Mouse (Mus musculus): Measurements from ENCODE around the gene 6430571L13Rik.
"Not testable (repeated sequence)": the region's sequence is repeated elsewhere in the genome, so short reads cannot be mapped to it uniquely, and the experiment has no call there.

The 6430571L13Rik gene

DNA sequence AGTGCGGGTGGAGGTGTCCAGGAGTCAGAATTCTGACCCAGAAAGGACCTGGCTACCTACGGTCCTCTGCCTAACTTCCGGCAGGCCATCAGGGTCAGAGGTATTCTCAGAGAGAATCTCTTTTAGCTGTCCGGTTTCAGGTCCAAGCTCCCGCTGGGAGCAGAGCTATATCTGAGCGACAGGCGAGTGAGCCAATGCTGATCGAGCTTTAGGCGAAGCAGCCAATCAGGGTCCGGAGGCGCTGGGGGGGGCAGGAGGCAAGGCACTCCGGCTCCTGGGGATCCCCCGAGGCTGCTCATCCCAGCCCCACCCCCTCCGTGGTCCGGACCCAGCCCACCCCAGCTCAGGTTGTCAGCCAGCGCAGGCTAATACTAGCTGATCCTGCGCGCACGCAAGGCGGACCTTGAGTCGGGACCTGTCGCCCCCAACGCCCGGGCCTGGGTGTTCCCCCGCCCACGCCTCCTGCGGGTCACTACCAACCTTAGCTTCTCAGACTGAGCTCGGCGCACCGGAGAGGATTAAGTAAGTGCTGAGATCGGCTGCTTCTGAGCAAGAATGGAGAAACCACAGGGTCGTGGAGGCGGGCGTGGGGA lies at the start of gene 6430571L13Rik:
Gene 6430571L13Rik (plus strand): TSS at position 336 of the 593 bp plus-strand sequence.
- peak; percentile 88 for DNase-seq (ENCODE audit: low spot score)

DNA sequence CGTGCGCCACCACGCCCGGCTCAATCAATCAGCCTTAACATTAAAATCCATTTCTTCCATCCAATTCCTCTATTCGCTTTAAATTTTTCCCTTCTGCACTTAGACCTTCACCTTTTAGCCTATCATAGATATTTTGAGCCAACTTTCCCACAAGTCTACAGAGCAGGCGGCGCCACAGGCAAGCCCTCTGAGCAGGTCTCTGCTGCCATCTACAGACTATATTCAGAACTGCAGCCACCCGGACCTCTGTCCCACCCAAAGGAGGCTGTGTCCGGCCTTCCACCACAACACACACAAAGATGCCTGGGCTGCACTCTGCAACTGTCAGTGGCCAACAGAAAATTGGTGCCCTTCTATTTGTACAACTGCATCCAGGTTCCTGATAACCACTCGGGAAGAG lies 49.5 kb upstream of the 6430571L13Rik start:
- DNase-seq (ENCODE audit: low spot score) = peak; percentile 67

- DNase-seq (ENCODE audit: low spot score) = peak; percentile 35
These were observed 46.2 kb upstream of the 6430571L13Rik start for GRCm38 (mm10) chr9:107294249-107294648.

DNA sequence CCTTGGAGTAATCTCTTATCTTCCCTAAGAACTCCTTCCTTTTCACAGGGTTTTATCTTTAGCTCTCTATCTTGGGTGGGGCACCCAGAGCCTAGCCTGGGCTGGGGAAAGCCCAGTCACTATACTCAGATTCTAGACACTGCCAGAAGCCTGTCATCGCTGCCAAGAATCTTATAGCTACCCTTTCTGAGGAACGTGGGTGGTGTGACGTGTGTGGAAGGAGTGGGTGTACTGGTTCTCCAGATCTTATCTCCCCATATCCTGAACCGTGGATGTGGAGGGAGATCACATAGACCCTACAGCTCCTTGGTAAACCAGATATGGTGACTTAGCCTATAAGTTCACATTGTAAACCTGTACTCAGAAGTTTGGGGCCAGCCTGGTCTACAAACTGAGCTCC lies 44.8 kb upstream of the 6430571L13Rik start:
- DNase-seq (ENCODE audit: low spot score) = no peak

GRCm38 (mm10) chr9:107296016-107296040 lies 44.6 kb upstream of the 6430571L13Rik start, which contains the start of gene Cish:
Gene Cish, plus strand, starts transcription at chr9:107296026.
- DNase-seq (ENCODE audit: low spot score) = no peak

GRCm38 (mm10) chr9:107296041-107296440 lies 44.4 kb upstream of the 6430571L13Rik start:
- no peak for DNase-seq (ENCODE audit: low spot score)

DNA sequence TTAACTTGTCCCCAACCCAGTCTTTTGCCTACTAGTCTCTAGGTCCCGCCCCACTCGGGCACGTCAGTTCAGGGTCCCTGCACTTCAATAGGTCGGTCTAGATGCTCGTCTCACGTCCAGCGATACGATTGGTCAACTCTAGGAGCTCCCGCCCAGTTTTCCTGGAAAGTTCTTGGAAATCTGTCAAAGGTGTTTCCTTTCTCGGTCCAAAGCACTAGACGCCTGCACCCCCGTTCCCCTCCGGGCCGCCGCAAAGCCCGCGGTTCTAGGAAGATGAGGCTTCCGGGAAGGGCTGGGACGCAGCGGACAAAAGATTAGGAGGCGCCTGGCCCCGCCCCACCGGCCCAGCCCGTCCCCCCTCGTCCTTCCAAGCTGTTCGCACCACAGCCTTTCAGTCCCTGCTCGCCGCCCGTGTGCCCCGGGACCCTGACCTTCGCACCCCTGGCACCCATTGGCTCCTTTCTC lies 43.9 kb upstream of the 6430571L13Rik start:
- DNase-seq (ENCODE audit: low spot score) = peak; percentile 88

- DNase-seq (ENCODE audit: low spot score) = no peak
These were observed 43.3 kb upstream of the 6430571L13Rik start for GRCm38 (mm10) chr9:107297059-107297458.

DNA sequence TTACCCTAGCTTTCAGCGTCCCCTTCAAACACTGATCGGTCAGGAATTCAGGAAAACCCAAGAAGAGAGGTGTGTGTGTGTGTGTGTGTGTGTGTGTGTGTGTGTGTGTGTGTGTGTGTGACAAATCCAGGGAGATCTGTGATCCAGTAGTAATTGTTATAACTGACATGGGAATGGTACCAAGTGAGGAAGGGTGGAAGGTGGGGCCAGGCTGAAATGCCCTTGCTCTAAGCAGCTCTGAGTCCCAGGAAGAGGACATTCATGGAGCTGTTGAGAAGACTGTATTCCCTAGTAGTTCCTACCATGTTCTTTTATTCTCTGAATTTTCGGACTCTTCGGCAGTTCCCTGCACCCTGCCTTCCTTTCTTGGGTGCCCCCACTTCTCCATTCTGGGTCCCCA lies 42.7 kb upstream of the 6430571L13Rik start:
- DNase-seq (ENCODE audit: low spot score) = no peak

- DNase-seq (ENCODE audit: low spot score) = no peak
These were observed 42.2 kb upstream of the 6430571L13Rik start for GRCm38 (mm10) chr9:107298059-107298780.

GRCm38 (mm10) chr9:107298876-107299275 lies 41.5 kb upstream of the 6430571L13Rik start:
- no peak for DNase-seq (ENCODE audit: low spot score)

GRCm38 (mm10) chr9:107299783-107300182 lies 40.6 kb upstream of the 6430571L13Rik start:
- DNase-seq (ENCODE audit: low spot score) = no peak

DNA sequence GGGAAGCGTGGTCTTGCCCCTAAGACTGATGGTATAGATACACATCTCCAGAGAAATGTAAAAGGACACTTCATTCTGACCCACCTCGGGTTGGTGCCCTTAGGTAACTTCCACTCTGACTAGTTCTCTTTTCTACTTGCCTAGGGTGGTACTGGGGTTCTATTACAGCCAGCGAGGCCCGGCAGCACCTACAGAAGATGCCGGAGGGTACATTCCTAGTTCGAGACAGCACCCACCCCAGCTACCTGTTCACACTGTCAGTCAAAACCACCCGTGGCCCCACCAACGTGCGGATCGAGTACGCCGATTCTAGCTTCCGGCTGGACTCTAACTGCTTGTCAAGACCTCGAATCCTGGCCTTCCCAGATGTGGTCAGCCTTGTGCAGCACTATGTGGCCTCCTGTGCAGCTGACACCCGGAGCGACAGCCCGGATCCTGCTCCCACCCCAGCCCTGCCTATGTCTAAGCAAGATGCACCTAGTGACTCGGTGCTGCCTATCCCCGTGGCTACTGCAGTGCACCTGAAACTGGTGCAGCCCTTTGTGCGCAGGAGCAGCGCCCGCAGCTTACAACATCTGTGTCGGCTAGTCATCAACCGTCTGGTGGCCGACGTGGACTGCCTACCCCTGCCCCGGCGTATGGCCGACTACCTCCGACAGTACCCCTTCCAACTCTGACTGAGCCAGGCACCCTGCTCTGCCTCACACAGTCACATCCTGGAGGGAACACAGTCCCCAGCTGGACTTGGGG lies 40.0 kb upstream of the 6430571L13Rik start:
- DNase-seq (ENCODE audit: low spot score) = no peak

DNA sequence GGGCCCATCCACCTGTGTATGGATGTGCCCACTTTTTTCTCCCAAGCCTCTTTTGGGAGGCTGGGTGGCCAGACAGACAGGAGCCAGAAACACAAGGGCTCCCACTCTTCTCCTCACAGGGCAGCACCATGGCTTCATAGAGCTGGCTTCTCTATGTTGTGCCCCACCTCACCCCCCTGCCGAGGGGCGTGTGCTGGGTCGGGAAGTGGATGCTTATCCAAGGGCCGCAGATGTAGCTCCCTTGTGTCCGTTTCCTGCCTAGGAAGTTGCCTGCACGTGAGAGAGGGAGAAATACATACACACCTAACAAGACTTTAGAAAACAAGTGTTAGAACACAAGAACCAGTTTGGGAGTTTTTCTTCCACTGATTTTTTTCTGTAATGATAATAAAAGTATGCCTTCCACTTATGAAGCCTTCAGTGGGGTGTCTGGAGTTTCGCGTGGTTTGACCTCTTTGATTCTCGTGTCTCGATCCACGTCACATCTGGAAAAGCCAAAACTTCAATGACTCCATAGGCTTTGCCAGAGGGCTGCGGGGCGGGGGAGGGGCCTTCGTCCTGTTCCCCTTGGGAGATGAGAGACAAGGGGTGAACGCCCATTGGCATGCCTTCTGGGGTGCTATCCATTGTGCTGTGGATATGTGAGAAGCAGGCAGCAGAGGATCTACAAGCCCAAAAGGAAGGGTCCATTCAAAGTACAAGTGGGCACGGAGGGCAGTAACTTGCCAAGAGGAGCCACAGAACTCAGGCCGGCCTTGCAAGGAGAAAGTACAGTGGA lies 38.7 kb upstream of the 6430571L13Rik start:
- DNase-seq (ENCODE audit: low spot score) = no peak

- DNase-seq (ENCODE audit: low spot score) = no peak
These were observed 37.8 kb upstream of the 6430571L13Rik start for GRCm38 (mm10) chr9:107302592-107302991.

DNA sequence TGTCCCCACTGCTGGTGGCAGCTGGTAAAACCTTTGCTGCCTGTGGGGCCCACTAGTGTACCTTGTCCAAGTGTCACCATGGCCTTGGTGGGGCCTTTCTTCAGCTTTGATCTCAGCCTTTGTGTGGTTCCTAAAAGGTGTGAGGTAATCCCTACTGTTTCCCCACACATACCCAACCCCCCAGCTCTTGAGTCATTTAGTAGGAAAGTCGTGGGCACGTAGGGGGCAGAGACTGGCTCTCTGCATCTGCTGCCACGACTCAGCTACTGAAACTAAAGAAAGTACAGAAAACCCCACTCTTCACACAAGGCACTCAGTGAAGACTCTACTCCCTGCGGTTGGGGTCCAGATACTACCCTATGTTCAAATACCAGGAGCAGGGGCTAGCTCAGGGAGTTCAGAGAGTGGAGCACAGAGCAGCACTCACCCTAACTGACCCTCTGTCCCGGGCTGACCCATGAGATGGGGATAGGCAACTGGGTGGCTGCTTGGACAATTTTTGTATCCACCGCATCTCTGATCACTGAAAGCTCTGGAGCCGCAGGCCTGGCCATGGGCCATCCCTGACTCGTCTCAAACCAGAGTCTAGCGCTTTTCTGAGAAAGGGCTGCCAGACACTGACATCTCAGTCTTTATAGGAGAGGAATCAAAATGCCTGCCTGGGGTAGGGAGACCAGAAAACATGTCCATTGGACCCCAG lies 37.1 kb upstream of the 6430571L13Rik start:
- no peak for DNase-seq (ENCODE audit: low spot score)

- DNase-seq (ENCODE audit: low spot score) = no peak
These were observed 36.5 kb upstream of the 6430571L13Rik start for GRCm38 (mm10) chr9:107303900-107304299.

GRCm38 (mm10) chr9:107304383-107304782 lies 36.0 kb upstream of the 6430571L13Rik start:
- DNase-seq (ENCODE audit: low spot score) = no peak

DNA sequence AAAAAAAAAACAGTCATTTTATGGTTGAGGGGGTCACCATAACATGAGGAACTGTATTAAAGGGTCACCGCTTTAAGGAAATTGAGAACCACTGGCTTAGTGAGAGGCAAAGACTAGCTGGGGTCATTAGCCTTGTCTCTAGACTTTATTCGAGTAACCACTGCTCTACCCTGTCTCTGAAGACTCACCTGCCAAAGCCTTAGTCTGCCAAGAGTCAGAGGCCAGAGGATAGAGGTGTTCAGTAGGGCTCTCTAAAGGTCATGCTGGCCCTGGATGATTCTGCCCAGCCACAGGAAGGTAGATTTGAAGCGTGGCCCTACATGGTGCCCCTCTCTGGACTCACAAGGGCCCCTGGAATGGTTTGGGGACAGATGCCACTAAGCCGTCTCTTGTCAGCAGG lies 35.4 kb upstream of the 6430571L13Rik start:
- DNase-seq (ENCODE audit: low spot score) = no peak

DNA sequence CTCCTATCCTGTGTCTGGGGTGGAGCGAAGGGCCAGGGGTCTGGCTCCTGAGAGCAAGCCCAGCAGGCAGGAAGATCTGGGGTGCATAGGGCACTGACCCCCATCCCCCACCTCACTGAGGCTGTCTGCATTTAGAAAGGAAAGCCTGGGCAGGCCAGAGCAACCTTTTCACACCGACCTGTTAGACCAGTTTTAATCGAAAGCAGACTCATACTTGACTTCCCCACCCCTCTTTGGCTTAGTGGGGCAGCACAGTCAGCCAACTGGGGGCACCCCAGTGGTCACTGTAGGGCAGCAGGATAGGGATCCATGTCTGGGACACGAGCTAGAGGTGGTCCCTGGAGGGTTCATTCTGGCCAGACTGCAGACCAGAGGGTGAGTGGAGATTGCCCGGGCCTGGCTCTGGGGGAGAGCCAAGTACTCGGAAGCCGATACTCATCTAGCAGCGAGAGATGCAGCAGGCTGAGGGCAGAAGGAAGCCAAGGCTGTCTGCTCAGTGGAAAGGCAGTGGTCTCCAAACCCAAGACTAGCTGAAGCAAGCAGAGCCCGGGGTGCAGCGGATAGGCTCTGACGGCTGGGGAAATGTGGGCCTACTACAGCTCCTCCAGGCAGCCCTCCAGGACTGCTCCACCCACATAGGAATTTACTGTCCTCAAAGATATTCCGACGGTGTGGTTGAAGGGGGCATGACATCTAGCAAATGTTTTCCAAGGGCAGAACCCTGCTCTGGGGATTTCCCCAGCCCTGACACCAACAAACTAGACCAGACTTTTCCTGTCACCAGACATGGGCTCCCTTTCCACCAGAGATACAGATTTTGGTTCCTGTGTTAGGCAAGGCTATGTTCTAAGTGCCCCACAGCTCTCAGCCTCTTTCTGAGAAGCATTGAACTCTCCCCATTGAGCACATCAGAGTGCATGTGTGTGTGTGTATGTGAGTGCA lies 34.5 kb upstream of the 6430571L13Rik start:
- no peak for DNase-seq (ENCODE audit: low spot score)

DNA sequence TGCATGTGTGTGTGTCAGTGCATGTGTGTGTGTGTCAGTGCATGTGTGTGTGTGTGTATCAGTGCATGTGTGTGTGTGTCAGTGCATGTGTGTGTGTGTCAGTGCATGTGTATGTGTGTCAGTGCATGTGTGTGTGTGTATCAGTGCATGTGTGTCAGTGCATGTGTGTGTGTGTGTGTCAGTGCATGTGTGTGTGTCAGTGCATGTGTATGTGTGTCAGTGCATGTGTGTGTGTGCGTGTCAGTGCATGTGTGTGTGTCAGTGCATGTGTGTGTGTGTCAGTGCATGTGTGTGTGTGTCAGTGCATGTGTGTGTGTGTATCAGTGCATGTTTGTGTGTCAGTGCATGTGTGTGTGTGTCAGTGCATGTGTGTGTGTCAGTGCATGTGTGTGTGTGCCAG lies 33.7 kb upstream of the 6430571L13Rik start:
- DNase-seq (ENCODE audit: low spot score) = not testable (repeated sequence)
